Mouse (Mus musculus): ENCODE measurements around the gene Chaf1b.
A peak's percentile ranks its signal among the peaks of the same experiment; 100 is the strongest.

The Chaf1b gene

DNA sequence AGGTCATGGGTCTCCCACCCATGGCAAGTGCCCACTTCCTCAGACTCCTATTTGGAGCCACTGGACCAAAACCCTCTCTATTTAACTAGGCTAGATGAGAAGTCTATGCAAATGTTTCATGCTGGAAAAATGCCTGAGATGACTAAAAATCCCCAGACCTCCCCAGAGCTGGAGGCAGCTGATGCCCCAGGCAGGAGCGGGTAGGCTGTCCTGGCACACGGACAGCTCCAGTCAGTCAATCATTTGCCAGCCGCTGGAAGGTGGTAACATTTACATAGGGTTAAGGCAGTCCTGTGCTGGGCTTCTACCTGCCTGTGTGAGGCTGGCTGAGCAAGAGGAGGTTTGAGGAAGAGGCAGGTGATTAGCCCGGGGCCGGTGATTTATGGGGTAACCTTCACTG is 28.5 kb downstream of the Chaf1b start:
- peak in 1 of 2 experiments; percentile 53 for DNase-seq (ENCODE audit: inconsistent age in 2 of 2, low spot score in 1 of 2)

DNA sequence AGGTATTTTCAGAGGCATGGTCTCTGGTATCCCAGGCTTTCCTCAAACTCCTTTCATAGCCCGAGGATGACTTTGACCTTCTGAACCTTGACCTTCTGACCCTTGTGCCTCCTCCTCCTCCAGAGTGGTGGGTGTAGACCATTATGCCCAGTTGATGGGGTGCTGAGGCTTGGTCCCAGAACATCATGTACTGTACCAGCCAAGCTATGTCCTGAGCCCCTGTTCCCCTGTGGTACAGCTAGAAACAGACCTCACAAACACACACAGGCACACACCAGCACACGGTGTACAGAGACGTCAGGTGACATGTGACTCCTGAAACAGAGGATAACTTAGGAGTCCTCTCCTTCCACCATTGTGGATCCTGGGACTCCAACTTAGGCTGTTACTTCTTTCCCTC is 29.1 kb downstream of the Chaf1b start:
- no peak for DNase-seq (ENCODE audit: inconsistent age in 2 of 2, low spot score in 1 of 2)

DNA sequence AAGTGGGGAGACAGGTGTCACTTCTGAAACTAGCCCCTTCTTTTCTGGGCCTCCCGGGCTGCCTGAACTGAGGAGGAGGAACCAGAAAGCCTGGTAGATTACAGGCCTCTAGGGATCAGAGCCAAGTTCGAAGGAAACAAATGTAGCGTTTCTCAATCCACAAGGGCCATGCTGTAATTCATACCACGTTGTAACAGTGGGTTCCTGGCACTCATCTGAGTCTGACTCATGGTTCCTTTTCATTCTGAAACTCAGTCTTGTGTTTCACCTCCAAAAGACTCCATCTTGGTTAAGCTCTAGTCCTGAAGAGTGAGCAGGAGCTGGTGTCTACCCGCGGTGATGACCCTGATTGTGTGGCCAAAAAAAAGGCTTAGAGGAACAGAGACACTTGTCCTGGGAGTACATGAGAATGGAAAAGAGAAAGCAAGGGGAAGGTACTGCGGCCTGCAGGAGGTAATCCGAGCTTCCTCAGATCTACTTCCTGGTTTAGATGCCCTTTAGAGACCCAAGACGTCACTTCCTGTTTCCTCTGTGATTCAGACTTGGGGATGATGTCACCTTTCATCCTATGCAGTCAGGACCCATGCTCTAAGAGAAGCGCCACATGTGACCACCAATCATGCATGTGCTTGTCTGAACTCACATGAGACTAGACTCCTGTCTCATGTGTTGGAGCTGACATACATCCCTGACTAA is 30.3 kb downstream of the Chaf1b start:
- DNase-seq (ENCODE audit: inconsistent age in 2 of 2, low spot score in 1 of 2), result peak; percentile 48 to 80

DNA sequence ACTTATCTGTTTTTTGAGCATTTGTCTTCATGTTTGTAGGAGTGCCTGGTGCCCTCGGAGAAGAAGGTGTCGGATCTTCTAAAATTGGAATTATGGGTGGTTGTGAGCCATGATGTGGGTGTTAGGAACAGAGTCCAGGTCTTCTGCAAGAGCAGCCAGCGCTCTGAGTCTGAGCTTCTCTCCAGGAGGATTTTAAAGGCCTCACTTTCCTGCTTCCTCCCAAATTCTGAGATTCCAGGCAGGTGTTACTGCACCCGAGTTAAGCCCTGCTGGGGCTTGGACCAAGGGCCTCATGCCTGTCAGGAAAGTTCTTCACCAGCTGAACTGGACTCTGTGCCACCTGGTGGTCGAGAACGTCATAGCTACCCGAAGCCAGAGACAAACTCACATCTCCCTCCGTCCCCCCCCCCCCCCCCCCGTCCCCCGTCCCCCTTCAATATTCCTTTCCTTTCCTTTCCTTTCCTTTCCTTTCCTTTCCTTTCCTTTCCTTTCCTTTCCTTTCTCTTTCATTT is 31.7 kb downstream of the Chaf1b start:
- DNase-seq (ENCODE audit: inconsistent age in 2 of 2, low spot score in 1 of 2), result peak; percentile 34 to 65

DNA sequence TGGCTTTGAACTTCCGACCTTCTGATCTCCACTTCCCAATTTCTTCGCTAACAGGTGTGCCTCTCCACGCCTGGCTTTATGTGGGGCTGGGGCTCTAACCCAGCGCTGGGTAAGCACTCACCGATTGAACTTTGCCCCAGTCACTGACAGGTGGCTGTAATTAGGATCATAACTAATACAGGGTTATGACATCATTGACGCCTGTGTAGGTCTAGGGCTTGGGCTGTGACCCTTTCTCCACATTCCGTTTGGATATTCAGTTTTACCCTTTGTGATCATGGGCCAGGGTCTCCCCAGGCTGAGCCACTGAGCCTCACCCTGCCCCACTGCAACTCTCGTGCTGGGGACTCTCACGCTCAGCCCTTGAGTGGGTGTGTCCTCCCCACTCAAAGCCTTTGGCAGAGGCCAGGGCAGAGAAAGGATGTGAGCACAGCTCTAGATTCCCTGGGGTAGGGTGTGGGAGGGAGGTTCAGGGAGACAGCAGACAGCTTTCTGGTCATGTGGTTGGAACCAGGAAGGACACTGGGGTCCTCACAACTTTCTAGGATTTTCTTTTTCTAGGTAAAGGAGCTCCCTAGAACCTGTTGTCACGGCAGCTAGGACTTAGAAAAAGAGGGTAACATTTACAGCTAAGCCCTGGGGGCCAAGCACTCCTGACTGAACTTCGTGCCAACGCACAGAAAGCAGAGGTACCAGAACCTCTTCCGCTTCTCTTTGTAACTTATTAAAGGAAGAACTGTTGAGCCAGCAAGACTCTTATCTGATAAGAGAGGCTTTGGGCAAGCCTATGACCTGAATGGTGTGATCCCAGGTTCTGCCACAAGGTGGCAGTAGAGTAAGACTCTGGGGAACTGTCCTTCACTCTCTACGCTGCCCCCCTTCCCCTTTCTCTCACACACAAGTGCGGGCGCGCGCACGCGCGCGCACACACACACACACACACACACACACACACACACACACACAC is 34.3 kb downstream of the Chaf1b start:
- peak; percentile 79 to 93 for DNase-seq (ENCODE audit: inconsistent age in 2 of 2, low spot score in 1 of 2)

DNA sequence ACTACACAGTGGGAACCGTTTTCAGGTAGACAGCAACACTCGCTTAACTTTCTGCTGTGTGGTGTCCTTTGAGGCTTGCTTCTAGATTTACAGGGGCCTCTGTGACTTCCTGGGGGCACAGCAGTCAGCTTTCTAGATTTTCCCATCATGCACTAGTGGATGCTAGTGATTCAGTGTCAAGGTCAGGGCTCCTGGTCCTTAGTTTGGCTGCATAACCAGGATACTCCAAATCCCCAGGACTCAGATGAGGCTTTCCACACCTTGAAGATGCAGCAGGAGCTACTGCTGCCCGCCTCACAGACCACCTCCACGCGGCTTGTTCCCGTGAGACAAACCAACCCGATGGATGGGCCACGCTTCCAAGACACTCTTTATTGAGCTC is 35.0 kb downstream of the Chaf1b start:
- DNase-seq (ENCODE audit: inconsistent age in 2 of 2, low spot score in 1 of 2), result peak in 1 of 2 experiments; percentile 32

DNA sequence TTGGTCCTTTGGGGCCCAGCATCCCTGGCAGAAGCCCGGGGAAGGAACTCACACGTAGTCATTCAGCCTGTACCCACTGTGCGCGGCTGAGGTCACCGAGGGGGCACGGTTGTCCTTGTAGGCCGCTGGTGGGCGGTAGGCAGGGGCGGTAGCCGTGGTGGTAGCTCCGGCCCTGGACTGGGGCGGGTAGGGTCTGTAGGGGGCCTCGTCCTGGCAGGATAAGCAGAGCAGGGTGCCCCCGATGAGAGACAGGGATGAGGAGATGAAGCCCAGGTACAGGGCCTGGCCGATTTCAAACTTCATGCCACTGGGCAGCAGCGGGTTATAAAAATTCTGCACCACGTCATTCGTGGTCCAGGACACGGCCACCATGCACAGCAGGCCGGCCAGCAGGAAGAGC is 35.5 kb downstream of the Chaf1b start:
- no peak for DNase-seq (ENCODE audit: inconsistent age in 2 of 2, low spot score in 1 of 2)

DNA sequence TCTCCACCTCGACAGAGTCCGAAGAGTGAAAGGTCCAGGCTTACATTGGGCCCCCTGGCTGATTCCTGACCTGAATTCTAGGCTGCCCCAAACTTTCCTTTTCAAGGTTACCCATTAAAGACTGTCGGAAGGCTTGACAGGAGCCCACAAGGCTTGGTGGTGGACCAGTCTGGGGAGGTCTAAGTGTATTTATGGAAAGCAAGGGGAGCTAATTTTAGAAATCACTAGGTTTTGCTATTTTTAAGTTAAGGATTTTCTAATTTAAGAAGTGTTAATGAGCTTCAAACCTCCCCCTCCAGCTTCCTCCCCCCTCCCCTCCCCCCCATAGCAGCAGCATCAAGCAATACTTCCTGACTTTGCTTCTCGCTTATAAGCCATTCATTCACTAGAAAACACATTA is 37.0 kb downstream of the Chaf1b start:
- no peak for DNase-seq (ENCODE audit: inconsistent age in 2 of 2, low spot score in 1 of 2)

DNA sequence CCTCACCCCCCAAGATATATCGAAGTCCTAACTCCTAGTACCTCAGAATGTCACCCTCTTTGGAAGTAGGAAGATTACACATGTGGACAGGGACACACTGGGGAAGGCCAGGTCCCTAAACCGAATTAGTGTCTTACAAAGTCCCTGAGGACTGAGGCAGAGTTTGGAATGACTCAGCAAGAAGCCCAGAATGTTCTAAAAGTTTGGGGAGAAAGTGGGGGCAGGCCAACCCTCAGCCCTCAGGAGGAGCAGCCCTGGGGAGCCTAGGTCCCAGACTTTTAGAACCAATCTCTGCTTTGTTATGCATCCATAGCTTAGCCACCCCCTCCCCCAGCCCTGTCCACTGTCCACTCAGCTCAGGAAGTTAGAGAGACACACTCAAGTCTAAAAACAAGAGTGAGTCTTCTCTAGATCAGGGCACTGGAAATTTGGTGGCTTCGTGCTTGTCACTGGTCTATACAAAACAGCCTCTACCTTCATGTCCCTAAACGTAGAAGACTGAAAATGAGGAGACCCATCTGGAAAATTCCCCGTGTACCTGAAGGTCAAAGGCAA is 39.2 kb downstream of the Chaf1b start:
- no peak for DNase-seq (ENCODE audit: inconsistent age in 2 of 2, low spot score in 1 of 2)

DNA sequence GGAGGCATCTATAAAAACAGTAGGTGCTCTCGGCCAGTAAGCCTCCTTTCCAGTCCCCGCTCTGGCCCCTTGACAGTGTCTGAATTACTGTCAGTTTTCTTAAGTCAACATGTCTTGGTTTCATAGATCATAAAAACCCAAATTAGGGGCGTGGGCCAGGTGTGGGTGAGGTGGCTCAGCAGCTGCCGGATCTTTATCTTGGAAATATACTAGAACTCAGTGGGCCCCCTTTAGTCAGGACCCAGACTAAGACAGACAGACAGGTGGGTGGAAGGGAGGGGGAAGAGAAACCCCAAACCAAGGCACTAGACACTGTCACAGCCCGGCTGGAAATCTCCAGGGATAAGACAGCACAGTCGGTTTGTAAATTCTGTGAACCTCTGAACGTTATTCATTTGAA is 40.1 kb downstream of the Chaf1b start:
- DNase-seq (ENCODE audit: inconsistent age in 2 of 2, low spot score in 1 of 2), result no peak

DNA sequence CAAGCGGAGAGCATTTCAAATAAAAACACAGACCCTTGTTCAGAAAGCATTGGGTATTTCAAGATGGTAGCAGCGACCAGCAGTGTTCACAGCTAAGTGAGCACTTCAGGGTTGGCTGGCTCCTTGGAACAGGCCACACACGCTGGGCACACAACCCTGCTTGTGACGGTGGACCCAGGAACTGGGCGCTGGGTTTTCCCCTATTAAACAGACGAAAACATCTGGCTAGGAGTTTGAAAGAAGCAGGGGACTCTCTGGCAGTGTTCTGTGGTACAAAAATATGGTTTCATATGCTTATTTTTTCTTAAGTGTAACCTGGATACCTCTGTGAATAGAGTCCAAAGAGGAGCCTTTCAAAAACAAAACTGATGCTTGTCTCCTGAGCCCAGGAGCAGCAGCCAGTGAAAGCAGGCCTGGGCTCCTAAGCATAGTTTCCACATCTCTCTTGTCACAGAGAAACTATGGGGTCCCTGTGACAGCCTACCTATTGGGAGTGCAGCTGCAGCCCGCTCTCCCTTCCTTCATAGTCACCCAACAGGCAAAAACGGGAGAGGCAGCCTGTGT is 42.1 kb downstream of the Chaf1b start:
- no peak for DNase-seq (ENCODE audit: inconsistent age in 2 of 2, low spot score in 1 of 2)

DNA sequence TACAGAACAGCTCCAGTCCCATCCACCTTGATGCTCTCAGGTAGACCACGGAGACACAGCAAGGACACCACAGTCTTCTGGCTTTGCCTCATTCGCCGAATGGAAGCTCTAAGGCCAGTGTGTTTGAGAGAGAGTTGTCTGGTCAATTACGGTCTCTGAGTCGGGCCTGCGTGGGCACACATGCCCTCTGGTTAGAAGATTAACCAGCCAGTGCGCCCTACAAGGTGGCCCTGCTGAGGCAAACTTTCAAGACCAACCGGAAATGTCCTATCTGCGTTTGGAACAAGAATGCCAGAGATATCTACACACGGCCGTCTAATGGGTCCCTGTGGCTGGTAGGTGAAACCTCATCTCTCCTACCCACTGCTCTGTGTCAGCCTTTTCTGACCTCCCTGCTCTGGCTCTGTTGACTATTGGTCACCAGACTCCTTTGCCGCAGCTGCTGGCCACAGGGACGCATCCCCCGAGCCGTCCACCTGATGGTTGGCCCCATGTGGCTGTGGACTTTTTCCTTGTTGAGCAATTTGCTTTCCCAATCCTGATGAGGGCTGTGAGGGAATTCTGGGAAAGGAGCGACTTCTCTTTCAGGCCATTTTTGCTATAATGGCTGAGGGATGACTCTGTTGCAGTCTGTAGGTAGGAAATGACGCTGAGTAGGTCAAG is 45.8 kb downstream of the Chaf1b start:
- DNase-seq (ENCODE audit: inconsistent age in 2 of 2, low spot score in 1 of 2), result no peak

DNA sequence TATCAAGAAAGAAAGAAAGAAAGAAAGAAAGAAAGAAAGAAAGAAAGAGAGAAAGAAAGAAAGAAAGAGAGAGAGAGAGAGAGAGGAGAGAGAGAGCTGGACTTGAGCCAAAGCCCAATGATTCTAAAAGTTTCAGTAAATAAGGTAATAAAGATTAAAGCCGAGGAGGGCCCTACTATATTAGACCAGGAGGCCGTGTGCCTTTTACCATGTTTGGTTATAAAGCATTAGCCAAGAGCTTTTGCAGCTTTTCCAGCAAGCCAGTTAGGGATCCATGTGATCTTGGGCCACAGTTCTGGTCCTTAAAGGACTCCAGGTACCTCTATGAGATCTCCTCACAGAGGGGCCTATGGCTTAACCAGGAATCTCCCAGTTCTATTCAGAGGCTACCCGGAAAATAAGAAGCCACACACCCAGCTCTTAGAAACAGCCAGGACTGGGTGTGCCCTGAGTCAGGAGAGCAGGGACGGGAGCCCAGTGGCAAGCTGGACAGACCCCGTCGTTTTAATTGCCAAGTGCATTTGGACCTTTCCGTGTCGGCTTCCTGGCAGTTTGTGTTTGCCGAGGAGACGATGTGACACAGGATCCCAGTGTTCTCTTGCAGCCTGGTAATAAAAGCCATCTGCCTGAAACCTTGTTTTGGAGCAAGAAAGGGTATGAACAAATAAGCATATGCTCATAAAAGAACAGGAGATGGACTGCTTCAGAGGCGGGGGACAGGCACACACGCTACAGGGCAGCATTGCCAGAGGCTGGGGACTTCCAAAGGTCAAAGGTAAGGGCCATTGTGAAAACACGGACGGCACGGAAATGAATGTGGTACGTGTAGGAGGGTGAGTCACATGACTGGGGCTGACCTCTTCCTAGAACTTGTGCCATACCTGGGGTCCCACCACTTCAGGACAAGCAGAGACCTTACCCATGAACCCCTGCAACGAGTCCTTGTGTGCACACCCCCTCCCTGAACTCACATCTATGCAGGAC is 48.8 kb downstream of the Chaf1b start:
- no peak for DNase-seq (ENCODE audit: inconsistent age in 2 of 2, low spot score in 1 of 2)

DNA sequence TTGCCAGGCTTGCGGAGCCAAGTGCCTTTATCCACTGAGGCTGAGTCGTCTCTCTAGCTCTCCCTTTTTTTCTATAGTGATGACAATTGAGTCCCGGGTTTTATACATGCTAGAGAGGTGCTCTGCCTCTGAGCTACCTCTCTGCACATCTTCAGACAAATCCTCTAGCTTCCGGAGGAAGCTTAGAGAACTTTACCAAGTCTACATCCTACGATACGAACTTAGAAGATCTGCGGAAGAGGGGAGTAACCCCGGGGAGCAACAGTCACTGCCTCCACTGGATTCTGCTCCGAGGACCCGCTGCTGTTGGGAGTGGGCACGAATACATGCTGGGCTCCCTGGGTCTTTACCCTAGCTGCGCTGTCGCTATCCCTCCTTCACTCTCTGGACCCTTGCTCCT is 50.9 kb downstream of the Chaf1b start:
- DNase-seq (ENCODE audit: inconsistent age in 2 of 2, low spot score in 1 of 2), result no peak

DNA sequence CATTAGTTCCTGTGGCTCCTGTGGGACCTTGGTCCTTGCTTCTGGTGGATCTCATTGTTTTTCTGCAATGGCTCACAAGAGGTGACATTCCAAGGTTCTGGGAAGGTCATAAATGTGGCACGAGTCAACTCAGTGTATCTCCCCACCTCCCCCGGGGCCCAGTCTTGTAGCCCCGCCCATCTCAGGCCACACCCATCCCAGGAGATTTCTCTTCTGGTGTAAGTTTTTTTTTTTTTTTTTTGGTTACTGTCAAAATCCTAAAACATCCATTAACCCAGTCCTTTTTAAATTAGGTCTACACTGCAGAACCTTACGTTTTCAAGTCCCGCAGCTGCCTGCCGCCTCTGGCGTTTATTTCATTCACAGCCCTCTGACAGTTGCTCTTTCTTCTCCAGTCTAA is 51.3 kb downstream of the Chaf1b start:
- DNase-seq (ENCODE audit: inconsistent age in 2 of 2, low spot score in 1 of 2), result peak in 1 of 2 experiments; percentile 34

DNA sequence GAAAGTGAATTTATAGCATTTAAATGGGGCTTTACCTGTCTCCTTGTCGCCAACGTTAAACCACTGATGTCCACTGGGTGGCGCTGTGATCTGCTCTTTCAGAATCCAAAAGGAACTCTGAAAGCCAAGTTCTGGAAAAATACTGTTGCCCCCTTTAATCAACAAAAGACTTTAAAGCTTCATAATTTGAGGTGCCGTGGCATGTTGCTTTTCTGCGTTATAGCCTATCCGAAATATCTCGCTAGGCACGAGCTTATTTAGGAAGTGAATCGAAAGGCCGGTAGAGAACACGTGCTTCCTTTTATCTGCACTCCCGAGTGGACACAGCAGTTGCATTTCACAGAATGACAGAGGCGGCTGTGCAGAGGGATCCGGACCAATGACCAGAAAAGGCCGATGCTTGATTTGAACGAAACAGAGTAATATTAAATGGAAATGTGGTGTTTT is 54.7 kb downstream of the Chaf1b start:
- peak; percentile 51 to 89 for DNase-seq (ENCODE audit: inconsistent age in 2 of 2, low spot score in 1 of 2)

DNA sequence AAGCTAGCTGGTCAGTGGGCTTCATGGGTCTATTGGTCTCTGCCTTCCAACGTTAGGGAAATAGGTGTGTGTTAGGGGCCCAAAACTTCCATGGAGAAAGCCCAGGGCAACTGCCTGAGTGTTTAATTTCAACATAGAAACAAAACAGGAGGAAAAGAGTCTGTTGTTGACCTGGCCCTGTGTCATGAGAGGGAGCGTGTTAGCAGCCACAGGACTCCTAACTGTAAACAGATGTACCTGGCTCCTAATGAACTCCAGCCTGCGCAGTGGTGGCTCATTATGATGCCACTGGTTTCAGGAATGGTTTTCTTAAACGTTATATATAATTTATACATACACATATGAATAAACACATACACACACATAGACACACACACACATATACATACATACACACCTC is 56.3 kb downstream of the Chaf1b start:
- DNase-seq (ENCODE audit: inconsistent age in 2 of 2, low spot score in 1 of 2), result no peak

DNA sequence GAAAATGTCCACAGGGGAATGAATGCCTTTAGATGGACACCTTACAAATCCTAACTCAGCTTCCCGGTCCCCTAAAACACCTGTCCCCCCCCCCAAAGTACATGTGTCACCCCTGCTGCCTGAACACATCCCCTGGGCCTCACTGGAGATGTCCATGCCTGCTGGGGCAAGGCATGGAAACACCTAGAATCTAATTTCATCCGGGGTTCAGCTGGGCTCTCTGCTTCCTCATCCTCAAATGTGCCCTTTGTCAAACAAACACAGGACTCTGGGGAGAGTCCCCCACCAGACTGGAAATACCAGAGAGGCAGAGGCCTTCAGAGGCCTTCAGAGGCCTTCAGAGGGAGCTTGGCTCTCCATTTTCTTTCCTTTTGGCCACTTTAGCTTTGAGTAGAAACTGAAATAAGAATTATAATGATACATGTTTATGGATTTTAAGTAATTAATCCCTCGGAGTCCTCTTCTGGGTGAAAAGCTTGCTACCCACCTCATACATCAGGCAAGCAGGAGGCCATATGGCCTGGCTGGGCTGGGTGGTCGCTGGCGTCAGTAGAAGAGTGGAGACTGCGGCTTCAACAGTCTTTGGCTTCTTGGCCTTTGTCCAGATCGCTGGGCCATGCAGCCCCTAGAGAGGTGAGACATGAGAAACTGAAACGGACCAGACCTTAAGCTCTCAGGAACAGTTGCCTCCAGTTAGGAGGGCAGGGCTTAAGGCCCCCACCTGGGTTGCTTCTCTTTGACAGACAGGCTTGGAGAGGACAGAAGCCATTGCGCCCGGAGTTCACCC is 58.3 kb downstream of the Chaf1b start:
- no peak for DNase-seq (ENCODE audit: inconsistent age in 2 of 2, low spot score in 1 of 2)

Measured in adrenal gland, adult (tissue).